Mouse (Mus musculus) cortical plate, adult 2 months (tissue): ENCODE measurements around the gene Cacna1c. TPM values are rescaled to one million over a fixed set of nuclear protein-coding genes. Genes with fewer than 3 reads are reported as not detected.

Experiments
- H3K27ac ChIP-seq: fragments of 200-500 bp; 2 replicates; pipeline ENCODE4 v1.5.1; 2012; ENCODE audit warnings: low read length, control low read depth, inconsistent platforms; ENCODE audit not compliant: insufficient read depth
- H3K4me1 ChIP-seq: fragments of 200-500 bp; 2 replicates; pipeline ENCODE4 v1.6.1; 2011; ENCODE audit warnings: low read length; ENCODE audit not compliant: control insufficient read depth, insufficient read depth
- H3K4me3 ChIP-seq: fragments of 200-500 bp; 2 replicates; pipeline ENCODE4 v1.5.1; 2011; ENCODE audit warnings: mild to moderate bottlenecking, low read length, control low read depth; ENCODE audit not compliant: insufficient read depth
- CTCF ChIP-seq: fragments of 200-500 bp; IDR thresholded peaks from 2 replicates; pipeline ENCODE4 v1.5.1; 2011; ENCODE audit warnings: mild to moderate bottlenecking, control low read depth, low read length; ENCODE audit not compliant: insufficient read depth; ENCODE audit errors: extremely low read depth
- POLR2A ChIP-seq: fragments of 200-500 bp; IDR thresholded peaks from 2 replicates; pipeline ENCODE4 v1.6.1; 2011; ENCODE audit warnings: mild to moderate bottlenecking, low read length, control low read depth; ENCODE audit not compliant: insufficient read depth; ENCODE audit errors: extremely low read depth
- polyA plus RNA-seq: library from polyadenylated mRNA; depleted of rRNA; stranded (reverse); fragments of >200 nt; gene quantifications from 2 replicates; pipeline ENCODE4 v1.2.3, GENCODE M21; 2012

The Cacna1c gene
- polyA plus RNA-seq, 1 experiment = 15.9 TPM

DNA sequence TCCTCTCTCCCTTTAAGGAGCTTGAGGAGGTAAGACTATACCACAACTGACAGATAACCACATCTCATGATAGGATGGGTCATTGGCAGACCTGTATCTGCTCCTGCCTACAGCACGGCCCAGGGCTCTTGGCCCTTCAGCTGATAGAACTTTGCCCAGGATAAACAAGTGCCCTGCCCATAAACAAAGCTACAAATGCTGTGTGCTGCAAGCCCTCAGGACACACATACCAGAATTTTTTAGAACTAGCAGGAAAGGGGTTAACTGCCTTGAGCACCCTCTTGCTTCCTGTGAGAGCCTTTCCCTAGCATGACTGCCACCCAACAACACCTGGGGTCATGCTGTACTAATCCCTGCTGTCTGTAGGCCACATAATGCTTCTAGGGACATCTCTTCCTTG, 68.1 kb downstream of the Cacna1c start:
- Histone ChIP-seq H3K27ac (no peak overlapping the region), H3K4me1 (peaks cover 9% of the 10 kb centered on the region), H3K4me3 (no peak overlapping the region)
- TF ChIP-seq POLR2A (no peak), CTCF (no peak)

DNA sequence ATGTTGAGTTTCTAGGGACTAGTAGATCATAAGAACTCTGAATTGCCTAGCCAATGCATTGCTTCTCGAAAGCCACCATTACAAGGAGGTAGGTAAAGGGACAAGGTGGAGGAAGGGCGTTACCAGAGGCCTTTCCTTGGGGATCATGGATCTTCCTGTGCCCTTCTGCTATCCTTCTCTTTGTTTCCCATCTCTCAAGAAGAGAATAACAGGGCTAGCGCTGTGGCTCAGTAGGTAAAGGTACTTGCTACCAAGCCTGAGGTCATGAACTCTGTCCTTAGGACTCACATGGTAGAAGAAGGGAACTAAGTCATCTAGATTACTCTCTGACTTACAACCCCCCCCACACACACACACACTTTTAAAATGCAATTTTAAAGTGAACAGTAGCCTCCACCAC, 69.2 kb downstream of the Cacna1c start:
- Histone ChIP-seq H3K4me1 (peaks cover 5% of the 10 kb centered on the region; the same call in 1 of the 2 replicates), H3K27ac (no peak overlapping the region), H3K4me3 (no peak overlapping the region)
- TF ChIP-seq POLR2A (no peak), CTCF (no peak)

DNA sequence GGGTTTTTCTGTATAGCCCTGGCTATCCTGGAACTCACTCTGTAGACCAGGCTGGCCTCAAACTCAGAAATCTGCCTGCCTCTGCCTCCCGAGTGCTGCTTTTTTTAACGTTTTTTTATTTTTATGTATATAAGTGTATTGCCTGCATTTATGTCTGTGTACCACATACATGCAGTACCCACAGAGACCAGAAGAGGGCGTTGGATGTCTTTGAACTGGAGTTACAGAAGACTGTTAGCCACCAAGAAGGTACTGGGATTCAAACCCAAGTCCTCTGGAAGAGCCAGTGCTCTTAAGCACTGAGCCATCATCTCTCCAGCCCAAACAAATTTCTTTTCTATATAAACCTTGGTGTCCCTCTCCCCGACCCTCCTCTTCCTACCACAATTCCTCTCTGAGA, 77.8 kb downstream of the Cacna1c start:
- no peak overlapping the region for H3K27ac ChIP-seq
- TF ChIP-seq POLR2A = no peak
- TF ChIP-seq CTCF = no peak

DNA sequence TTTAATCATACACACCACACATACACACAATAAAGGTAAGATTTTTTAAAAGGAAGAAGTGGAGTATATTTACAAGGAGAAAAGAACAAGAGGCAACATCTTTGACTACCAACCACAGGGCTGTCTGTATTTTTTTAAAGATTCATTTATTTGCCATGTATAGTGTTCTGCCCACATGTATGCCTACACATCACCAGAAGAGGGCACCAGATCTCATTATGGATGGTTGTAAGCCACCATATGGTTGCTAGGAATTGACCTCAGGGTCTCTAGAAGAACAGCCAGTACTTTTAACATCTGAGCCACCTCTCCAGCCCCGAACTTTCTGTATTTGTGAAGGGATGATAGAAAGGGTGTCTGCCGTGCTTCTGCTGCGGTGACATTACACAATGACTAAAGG, 79.9 kb downstream of the Cacna1c start:
- Histone ChIP-seq H3K27ac (no peak overlapping the region), H3K4me1 (no peaks in the 10 kb centered on the region), H3K4me3 (no peak overlapping the region)
- TF ChIP-seq CTCF = no peak
- no peak for TF ChIP-seq POLR2A

More for the DNA sequence above, 77.8 kb downstream of the Cacna1c start:
- Histone ChIP-seq H3K4me3 (no peak overlapping the region), H3K4me1 (no peaks in the 10 kb centered on the region)

DNA sequence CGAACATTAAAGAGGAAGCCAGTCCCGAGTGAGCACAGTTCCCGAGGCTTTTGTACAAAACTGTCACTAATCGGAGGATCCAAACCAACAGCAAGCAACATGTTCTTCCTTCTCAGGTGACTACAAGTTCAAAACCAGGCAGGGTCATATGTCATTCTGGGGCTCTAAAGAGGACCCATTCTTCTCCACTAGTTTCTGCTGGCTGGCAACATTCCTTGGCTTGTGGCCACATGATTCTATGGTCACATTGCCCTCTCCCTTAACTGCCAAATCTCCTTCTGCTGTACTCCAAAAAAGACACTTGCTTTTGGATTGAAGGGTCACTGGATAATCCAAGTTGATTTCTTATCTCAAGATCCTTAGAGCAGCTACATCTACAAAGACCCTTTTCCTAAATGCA, 82.9 kb downstream of the Cacna1c start:
- H3K4me1 ChIP-seq = no peaks in the 10 kb centered on the region
- H3K4me3 ChIP-seq = no peak overlapping the region
- TF ChIP-seq POLR2A = no peak
- TF ChIP-seq CTCF = no peak
- no peak overlapping the region for H3K27ac ChIP-seq

DNA sequence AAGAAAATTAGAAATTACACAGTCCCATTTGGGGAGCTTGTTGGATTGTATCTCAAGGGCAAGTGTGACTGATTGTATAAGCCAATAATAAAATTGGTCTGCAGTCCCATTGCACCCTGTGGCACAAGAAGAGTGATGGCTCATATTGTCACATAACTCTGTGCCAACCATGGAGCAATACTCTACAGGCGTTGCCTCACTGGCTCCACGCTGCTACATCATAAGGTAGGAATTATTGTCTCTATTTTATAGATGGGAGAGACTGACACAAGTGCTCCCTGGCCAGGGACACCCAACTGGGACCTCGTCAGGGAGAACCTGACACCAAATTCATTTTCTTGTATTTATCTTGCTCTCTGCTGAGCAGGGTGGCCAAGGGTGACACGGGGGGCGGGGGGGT, 85.8 kb downstream of the Cacna1c start:
- Histone ChIP-seq H3K27ac (no peak overlapping the region), H3K4me1 (no peaks in the 10 kb centered on the region), H3K4me3 (no peak overlapping the region)
- TF ChIP-seq POLR2A (no peak), CTCF (no peak)

DNA sequence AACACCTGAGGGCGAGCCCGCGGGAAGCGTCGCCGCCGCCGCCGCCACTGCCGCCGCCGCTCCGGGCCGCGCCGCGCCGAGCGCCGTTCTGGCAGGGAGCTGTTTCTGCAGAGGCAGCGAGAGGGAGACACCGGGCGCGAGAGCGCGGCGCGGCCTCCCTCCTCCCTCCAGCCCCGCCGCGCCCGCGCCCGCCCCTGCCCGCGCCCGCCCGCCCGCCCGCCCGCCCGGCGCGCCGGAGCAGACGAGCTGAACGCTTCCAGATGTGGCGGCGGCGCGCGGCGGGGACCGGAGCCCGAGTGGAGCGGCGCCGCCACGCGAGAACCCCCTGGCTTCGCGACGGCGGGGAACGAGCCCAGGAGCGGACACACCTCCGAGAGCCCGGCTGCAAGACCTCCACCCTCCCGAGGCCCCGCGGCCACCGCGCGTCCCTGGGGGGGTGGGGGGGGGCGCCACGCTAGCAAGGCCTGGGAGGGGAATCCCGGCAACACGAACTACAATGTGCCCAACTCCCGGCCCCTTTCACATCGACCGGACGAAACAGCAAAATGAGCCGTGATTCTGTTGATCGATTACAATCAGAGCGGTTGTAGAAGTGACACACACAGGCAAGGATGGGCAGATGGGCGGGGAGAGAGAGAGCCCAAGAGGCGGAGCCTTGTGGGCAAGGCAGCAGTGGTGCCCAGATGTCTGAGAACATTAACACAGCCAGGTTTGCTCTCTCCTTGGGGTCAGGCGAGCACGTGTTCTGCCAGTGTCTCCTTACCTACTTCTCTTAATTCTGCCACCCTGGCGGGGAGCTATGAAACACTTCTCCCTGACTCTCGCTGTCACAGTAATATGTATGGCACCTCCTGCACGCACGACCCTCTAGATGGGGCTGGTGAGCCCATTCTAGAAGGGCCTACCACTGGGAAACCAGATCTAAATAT, 87.5 kb downstream of the Cacna1c start:
- Histone ChIP-seq H3K27ac (peak overlapping the region; percentile 94), H3K4me1 (peaks cover 1% of the 10 kb centered on the region; the same call in 1 of the 2 replicates), H3K4me3 (peak overlapping the region; percentile 73)
- TF ChIP-seq CTCF = peak; percentile 75
- TF ChIP-seq POLR2A = no peak; the same call in 1 of the 2 replicates

DNA sequence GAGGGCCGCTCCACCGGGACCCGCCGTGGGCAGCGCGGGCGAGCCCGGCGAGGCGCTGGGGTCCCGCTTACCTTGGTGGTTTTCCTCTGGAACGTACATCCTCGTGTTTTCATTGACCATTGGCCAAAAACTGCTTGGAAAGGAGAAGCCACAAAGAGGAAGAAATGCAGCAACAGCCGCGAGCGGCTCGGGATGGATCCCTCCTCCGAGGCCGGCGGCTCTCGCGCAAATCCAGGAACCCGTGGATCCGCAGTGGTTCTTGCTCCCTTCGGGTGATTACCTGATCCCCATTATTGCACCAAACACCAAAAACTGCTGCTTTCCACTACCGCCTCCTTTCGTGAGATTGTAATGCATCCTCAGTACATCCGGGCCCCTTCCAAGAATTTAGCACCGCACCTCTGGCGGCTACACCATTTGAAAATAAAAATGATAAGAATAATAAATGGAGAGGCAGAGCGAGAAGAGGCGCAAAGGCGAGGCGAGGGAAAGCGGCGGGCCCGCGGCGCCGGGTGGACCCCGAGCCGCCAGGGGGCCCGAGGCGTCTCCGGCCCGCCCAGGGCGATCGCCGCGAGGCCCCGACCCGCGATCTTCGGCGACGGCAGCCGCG, 88.3 kb downstream of the Cacna1c start:
- Histone ChIP-seq H3K27ac (peak overlapping the region; percentile 94), H3K4me1 (peaks cover 2% of the 10 kb centered on the region; the same call in 1 of the 2 replicates), H3K4me3 (peak overlapping the region; percentile 73)
- TF ChIP-seq CTCF = no peak
- no peak for TF ChIP-seq POLR2A

DNA sequence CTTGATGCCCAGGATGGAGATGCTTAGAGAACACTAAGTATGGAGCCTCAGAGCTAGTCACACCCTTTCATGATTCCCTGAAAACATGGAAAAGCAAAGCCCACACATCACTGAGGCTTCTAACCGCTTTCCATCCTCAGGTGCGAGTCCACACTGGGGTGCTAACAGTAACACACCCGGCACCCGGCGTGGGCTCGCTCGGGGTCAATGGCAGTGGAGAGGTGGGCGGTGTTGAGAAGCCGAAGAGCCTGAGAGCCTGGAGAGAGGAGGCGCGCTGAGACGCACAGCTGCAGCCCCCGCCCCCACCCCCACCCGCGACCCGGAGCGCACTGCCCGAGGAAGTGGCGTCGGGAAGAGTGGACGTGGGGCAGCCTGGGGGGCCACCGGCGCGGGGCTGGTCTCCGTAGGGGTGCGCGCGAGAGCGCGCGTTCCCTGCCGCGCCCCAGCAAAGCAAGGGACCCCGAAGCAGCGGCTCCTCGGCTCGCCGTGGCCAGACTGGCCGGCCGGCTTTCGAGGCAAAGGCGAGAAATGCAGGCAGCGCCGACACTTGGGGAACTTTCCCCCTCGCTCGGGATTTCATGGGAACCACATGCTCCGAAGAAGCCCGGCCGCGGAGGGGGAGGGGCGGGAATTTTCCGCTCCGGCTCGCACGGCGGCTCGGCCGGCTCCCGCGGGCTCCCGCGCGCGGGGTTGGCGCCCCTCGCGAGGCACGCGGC, 88.9 kb downstream of the Cacna1c start:
- Histone ChIP-seq H3K27ac (peak overlapping the region; percentile 94), H3K4me3 (peak overlapping the region; percentile 73), H3K4me1 (peaks cover 2% of the 10 kb centered on the region; the same call in 1 of the 2 replicates)
- no peak for TF ChIP-seq POLR2A
- TF ChIP-seq CTCF = no peak
